Mouse (Mus musculus) heart, postnatal 10 days (tissue): ENCODE results near the gene Gm21677. TPM values are rescaled to one million over a fixed set of nuclear protein-coding genes. Genes with fewer than 3 reads are reported as not detected.
"Not testable (repeated sequence)": the region's sequence is repeated elsewhere in the genome, so short reads cannot be mapped to it uniquely, and the experiment has no call there.

Source experiments
- DNase-seq, 2 experiments: peaks; one replicate each; pipeline ENCODE4 v3.0.0; 2021
- intact Hi-C: fragments of 180-260 bp; cut with DNase I; formaldehyde crosslinking; loops from one replicate; pipeline ENCODE4 v1.15.1; 2025
- total RNA-seq, 2 experiments: library from RNA; stranded (reverse); gene quantifications; 2 replicates each; pipeline ENCODE4 v1.2.3; 2021

Gene Gm21677
- not detected for total RNA-seq

DNA sequence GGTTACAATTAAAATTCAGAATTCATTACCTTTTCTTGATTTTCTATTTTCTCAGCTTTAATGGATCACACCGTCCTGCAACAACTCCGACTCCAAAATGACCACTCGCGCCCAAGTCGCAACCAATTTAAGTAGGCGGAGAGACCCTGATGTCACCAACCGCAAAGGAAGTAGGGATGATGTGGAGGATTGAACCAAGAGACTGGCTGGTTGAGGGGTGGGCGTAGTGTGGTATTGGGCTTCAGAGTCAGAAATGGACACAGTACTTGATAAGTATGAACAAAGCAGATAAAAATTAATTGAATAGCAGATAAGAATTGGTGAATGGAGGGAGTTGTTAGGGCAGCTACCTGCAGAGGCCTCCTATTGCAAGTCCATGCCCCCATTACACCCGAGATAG, at the start of gene Gm21677:
Gene Gm21677 (minus strand): TSS at position 101 of the 400 bp plus-strand sequence.
- DNase-seq, intact Hi-C loops: not testable (repeated sequence)

DNA sequence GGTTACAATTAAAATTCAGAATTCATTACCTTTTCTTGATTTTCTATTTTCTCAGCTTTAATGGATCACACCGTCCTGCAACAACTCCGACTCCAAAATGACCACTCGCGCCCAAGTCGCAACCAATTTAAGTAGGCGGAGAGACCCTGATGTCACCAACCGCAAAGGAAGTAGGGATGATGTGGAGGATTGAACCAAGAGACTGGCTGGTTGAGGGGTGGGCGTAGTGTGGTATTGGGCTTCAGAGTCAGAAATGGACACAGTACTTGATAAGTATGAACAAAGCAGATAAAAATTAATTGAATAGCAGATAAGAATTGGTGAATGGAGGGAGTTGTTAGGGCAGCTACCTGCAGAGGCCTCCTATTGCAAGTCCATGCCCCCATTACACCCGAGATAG, 39.0 kb upstream of the Gm21677 start, which contains the start of gene Gm21693:
Gene Gm21693 (minus strand): TSS at position 101 of the 400 bp plus-strand sequence.
- DNase-seq, intact Hi-C loops: not testable (repeated sequence)

DNA sequence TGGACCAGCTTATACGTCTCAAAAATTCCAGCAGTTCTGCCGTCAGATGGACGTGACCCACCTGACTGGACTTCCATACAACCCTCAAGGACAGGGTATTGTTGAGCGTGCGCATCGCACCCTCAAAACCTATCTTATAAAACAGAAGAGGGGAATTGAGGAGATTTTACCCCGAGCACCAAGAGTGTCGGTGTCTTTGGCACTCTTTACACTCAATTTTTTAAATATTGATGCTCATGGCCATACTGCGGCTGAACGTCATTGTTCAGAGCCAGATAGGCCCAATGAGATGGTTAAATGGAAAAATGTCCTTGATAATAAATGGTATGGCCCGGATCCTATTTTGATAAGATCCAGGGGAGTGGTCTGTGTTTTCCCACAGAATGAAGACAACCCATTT, 34.4 kb upstream of the Gm21677 start:
- not testable (repeated sequence) for DNase-seq

More for the DNA sequence above, 34.4 kb upstream of the Gm21677 start:
- intact Hi-C loops: not testable (repeated sequence)

Other genes starting within 250 kb of the Gm21677 start
- not detected for gene Gm21693, start 38.9 kb upstream of the Gm21677 start, total RNA-seq
- gene Gm21704, start 103.7 kb upstream of the Gm21677 start, total RNA-seq: not detected
- not detected for gene Gm21708, start 103.7 kb upstream of the Gm21677 start, total RNA-seq